Mouse (Mus musculus) MEL-GATA-1-ER (cell line): ENCODE measurements around the gene Tex264.
"Not testable (repeated sequence)": the region's sequence is repeated elsewhere in the genome, so short reads cannot be mapped to it uniquely, and the experiment has no call there.

Experiments
- DNase-seq: peaks from one replicate; pipeline ENCODE4 v3.0.0-alpha.2; 2012; ENCODE audit warnings: low read depth; ENCODE audit errors: extremely low read depth

The Tex264 gene

GRCm38 (mm10) chr9:106664433-106664832 lies 21.3 kb downstream of the Tex264 start:
- no peak for DNase-seq

DNA sequence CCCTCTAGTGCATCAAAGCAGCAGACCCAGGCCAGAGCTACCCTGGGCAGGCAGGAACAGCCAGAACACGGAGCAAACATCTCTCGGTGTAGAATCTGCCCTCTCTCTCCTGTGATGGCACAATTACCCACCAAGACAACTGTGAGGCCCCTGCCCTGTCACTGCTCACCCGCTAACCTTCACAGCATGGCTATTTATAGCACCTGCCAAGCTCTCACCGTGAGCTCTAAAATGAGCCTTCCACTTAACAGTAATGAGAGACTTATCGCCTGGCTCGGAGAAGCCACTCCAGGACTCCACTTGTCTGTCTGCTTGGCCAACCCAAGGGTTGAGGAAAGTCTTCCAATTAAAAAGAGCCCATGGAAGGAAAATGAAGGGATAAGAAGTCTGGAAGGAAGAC lies 22.5 kb downstream of the Tex264 start:
- DNase-seq: no peak

DNA sequence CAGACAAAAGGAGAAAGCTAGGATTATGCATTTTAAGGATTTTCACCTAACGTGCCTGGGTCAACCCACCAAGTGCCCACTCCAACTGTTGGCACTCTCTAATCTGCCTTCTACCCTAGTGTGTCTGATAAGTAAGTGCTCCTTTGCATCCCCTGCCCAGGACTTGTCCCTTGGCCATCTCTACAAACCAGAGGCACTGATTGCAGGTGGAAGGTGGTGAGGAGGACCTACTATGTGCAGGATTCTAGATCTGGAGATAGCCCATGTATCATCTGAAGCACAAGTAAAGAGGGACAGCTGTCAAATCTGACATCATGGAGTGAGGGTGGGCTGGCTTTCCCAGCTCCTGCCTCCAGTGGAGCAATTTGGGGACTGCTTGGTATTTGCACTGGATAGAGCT lies 25.8 kb downstream of the Tex264 start:
- no peak for DNase-seq

- DNase-seq: no peak
Observed at GRCm38 (mm10) chr9:106659441-106659840, 26.3 kb downstream of the Tex264 start.

DNA sequence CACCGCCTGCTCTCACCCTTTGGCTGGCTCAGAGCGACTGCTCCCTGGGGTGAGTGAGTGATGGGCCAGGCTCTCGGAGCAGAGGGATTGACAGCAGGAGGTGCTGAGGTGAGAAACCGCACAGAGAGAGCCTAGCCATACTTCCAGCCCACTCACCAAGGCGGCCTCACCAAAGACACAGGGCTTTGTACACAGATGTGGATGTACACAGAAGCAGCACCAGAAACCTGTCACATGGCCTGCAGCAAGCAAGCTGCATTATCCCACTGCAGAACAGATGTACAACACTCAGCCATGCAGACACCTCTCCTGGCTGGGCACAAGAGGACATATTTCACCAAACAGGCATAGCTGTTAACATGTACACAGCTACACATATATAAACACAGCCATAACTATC lies 28.1 kb downstream of the Tex264 start:
- DNase-seq: no peak

GRCm38 (mm10) chr9:106656820-106657219 lies 28.9 kb downstream of the Tex264 start:
- DNase-seq: no peak

DNA sequence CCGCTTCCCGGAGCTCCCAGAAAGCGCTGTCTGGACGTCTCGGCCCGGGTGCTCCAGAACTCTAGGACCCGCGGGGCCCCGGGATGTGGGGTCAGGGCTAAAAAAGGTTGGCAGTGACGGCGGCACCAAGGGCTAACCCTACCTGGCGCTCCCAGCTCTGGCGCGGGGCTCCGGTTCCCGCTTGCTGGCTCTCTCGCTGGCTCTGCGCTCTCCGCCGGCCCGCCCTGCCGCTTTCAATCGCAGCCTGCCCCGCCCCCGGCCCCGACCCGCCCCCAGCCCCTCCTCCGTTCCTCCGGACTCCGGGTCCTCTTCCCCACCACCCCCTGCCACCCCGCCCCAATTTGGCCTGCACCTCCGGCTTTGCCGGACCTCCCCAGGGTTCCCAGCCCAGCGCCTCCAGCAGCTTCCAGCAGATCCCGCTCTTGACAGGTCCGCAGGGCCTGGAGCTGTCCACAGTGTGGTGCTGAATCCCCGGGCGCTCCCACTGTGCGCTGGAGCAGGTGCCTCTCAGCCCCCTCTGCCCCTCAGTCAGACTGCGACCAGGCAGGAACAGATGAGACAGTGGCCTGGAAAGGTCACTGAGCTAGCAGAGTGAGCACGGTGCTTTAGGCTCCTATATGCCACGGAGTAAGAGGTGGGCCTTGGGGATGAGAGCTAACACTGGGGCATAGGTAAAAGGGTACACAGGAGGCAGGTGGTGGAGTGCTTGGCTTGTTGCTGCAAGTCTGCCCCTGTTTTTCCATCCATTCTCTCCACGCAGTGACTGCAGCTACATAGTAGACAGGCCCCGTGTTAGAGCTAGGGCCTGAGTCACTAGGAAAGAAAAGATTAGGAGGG lies 29.6 kb downstream of the Tex264 start, which contains the start of gene Grm2:
Grm2 (minus strand) TSS at position 199 of the 837 bp plus-strand sequence.
- no peak for DNase-seq

GRCm38 (mm10) chr9:106652720-106653119 lies 33.0 kb downstream of the Tex264 start:
- no peak for DNase-seq

GRCm38 (mm10) chr9:106647226-106647625 lies 38.5 kb downstream of the Tex264 start:
- no peak for DNase-seq

- no peak for DNase-seq
Observed at GRCm38 (mm10) chr9:106645684-106646271, 39.9 kb downstream of the Tex264 start.

GRCm38 (mm10) chr9:106643787-106644186 lies 41.9 kb downstream of the Tex264 start:
- DNase-seq: peak; percentile 35

DNA sequence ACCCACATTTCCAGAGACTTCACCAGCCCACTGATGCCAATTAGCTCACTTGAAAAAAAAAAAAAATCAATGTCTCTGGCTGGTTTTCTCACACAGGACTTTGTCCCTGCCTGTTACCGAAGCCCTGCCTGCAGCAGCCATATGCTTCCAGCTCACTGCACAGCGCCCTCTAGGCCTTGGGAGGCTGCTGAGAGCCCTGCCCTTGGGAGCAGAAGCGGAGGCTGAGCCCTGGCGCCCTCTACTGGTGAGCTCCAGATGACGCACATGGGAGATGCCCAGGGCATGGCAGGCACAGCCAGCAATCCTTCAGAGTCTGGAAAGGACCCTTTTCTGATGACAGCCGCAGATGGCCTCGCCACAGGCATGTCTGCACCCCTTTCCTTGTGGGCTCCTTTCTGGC lies 42.6 kb downstream of the Tex264 start:
- DNase-seq: peak; percentile 67

GRCm38 (mm10) chr9:106641346-106641745 lies 44.4 kb downstream of the Tex264 start:
- DNase-seq: no peak

DNA sequence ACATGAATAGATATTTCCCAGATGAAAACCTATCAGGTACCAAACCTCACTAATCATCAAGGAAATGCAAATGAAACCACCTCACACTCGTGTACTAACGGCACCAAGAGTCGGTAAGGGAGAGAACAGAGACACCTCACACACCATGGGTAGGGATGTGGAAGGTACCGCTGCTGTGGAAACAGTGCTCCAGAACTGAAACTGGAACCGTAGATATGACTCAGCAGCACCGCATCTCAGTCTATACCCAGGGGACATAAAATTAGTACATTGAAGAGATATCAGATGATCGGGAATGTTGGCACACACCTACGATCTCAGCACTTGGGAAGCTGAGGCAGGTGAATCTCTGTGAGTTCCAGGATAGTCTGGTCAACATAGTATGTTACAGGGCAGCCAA lies 47.6 kb downstream of the Tex264 start:
- DNase-seq: no peak

DNA sequence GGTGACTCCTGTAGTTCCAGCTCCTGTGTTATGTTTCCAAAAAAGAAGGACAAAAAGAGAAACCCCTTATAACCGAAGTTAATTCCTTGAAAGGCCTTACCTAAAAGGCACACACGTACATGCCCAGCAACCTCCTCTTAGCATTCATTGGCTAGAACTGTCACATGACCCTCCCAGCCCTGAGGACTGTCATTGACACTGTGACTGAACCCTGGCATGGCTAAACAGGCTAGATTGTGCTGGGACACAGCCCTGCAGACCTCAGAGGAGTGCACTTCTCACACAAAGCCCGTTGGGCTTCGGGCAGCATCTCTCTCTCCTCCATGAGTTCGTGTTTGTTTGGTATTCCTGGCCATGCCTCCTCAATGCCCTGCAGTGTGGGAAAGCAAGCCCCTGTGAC lies 53.5 kb downstream of the Tex264 start:
- no peak for DNase-seq

DNA sequence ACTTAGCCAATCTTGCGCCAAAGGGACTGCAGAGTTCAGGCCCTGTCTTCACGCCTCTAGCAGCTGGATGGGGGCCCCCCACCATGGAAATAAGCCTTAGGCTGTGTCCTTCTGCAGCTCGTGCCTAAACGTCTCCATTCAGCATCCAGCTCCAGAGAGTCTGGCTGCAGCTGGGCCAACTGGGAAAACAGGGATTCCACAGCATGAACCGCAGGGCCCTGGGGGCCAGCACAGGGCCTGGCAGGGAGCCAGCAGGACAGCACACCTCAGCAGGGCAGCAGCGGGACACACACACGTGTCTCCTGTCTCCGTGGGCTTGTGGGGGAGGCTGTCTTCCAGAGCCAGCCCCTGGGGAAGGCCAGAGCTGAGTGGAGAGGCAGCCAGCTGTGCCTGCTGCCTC lies 57.9 kb downstream of the Tex264 start:
- not testable (repeated sequence) for DNase-seq

DNA sequence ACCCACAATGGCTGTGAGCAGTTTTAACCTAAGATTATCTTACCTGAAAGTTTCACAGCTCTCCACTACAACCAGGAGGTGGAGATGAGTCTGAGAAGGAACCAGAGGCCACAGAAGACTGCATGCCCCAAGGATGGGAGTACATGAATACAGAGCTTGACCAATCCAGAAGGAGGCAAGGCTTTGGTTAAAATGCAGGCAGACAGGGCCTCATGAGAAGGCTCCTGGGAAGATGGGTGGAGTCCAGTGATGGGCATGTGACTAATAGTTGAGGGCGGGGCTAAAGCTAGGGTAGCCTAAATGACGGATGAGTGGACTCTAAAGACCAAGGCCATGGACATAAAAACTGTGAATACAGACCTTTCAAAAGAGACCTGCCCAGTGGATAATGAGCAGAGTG lies 59.4 kb downstream of the Tex264 start, which contains the start of gene Iqcf6:
Iqcf6 (plus strand) TSS at position 301 of the 400 bp plus-strand sequence.
- DNase-seq: no peak

GRCm38 (mm10) chr9:106617496-106617895 lies 68.2 kb downstream of the Tex264 start:
- DNase-seq: no peak

DNA sequence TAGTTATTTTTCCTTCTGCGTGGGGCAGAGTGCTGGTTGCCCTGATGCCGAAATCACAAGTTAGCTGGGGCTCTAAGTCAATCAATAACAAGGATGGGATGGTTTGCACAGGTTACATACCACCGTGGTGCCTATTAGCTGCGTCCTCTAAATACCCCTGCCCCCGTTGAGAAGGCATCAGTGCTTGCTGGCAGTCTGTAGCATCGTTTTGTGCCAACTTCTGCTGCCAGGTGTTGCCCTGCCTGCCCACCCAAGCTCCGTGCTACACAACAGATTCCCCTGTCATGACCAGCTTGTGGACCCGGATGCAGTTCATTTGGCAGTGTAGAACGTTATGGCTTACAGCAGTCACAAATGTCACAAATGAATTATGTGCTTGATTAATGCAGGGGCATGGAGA lies 69.4 kb downstream of the Tex264 start:
- no peak for DNase-seq

- DNase-seq: no peak
Observed at GRCm38 (mm10) chr9:106614616-106615015, 71.1 kb downstream of the Tex264 start.

DNA sequence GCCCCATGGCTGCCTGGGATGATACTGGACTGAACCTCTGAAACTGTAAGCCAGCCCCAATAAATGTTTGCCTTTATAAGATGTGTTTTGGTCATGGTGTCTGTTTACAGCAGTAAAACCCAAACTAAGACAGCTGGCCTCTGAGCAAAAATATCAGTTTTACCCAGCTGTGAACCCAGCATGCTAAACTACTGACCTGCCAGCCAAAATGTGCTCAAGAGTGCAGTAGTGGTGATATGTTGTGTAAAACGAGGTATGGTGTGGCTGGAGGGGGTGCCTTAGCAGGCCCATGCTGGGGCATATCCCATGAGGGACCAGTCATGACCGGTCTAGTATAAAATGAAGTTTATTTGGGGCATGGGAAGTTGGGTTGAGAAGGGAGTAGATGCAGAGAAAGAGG lies 71.8 kb downstream of the Tex264 start:
- no peak for DNase-seq

GRCm38 (mm10) chr9:106610727-106611126 lies 75.0 kb downstream of the Tex264 start:
- no peak for DNase-seq
